Mouse (Mus musculus): ENCODE results near the gene Olfr9. TPM values are rescaled to one million over a fixed set of nuclear protein-coding genes. Genes with fewer than 3 reads are reported as not detected.

Olfr9 gene
- total and polyA plus RNA-seq, 2 experiments, result 0.02 TPM; not detected in 1

- no peaks in the 10 kb centered on the region for H3K27me3 ChIP-seq (ENCODE audit: control insufficient read depth, insufficient read depth, low read length)
- H3K36me3 ChIP-seq (ENCODE audit: control insufficient read depth, insufficient read depth, low read length), result no peaks in the 10 kb centered on the region
- no peak overlapping the region for H3K4me3 ChIP-seq (ENCODE audit: insufficient read depth, low read depth, low read length)
- peak; percentile 12 for DNase-seq (ENCODE audit: extremely low read depth, low read depth, low spot score)
- no peaks in the 10 kb centered on the region for H3K4me1 ChIP-seq (ENCODE audit: control insufficient read depth, insufficient read depth, low read length)
- H3K27ac ChIP-seq (replicated peaks; ENCODE audit: insufficient read depth, low read depth, low read length), result no peak overlapping the region
- no peak overlapping the region for H3K9ac ChIP-seq (ENCODE audit: low read depth, low read length)
- no peaks in the 10 kb centered on the region for H3K79me2 ChIP-seq (ENCODE audit: control insufficient read depth, insufficient read depth, low read length)
- TF ChIP-seq CTCF (IDR thresholded peaks at IDR 0.05; ENCODE audit: low read depth, low read length) (no peak), POLR2A (IDR thresholded peaks at IDR 0.05; ENCODE audit: extremely low read depth, insufficient read depth, low read length) (no peak)
These were observed 25.2 kb downstream of the Olfr9 start for GRCm38 (mm10) chr10:129014477-129014876.

GRCm38 (mm10) chr10:129023319-129023718, 34.1 kb downstream of the Olfr9 start:
- H3K9ac ChIP-seq (ENCODE audit: low read depth, low read length), result no peak overlapping the region
- H3K4me1 ChIP-seq (ENCODE audit: control insufficient read depth, insufficient read depth, low read length), result no peaks in the 10 kb centered on the region
- H3K27ac ChIP-seq (replicated peaks; ENCODE audit: insufficient read depth, low read depth, low read length), result no peak overlapping the region
- TF ChIP-seq CTCF (IDR thresholded peaks at IDR 0.05; ENCODE audit: low read depth, low read length), result no peak
- TF ChIP-seq POLR2A (IDR thresholded peaks at IDR 0.05; ENCODE audit: extremely low read depth, insufficient read depth, low read length), result no peak
- H3K36me3 ChIP-seq (ENCODE audit: control insufficient read depth, insufficient read depth, low read length), result no peaks in the 10 kb centered on the region
- DNase-seq (ENCODE audit: extremely low read depth, low read depth, low spot score), result no peak
- no peaks in the 10 kb centered on the region for H3K27me3 ChIP-seq (ENCODE audit: control insufficient read depth, insufficient read depth, low read length)
- no peak overlapping the region for H3K4me3 ChIP-seq (ENCODE audit: insufficient read depth, low read depth, low read length)
- no peaks in the 10 kb centered on the region for H3K79me2 ChIP-seq (ENCODE audit: control insufficient read depth, insufficient read depth, low read length)

- H3K4me1 ChIP-seq (ENCODE audit: control insufficient read depth, insufficient read depth, low read length), result no peaks in the 10 kb centered on the region
- WGBS, result 66% methylated on average over 3 of the region's 3 CpGs
- no peaks in the 10 kb centered on the region for H3K79me2 ChIP-seq (ENCODE audit: control insufficient read depth, insufficient read depth, low read length)
- H3K36me3 ChIP-seq (ENCODE audit: control insufficient read depth, insufficient read depth, low read length), result no peaks in the 10 kb centered on the region
- no peaks in the 10 kb centered on the region for H3K27me3 ChIP-seq (ENCODE audit: control insufficient read depth, insufficient read depth, low read length)
- H3K27ac ChIP-seq (replicated peaks; ENCODE audit: insufficient read depth, low read depth, low read length), result no peak overlapping the region
- DNase-seq (ENCODE audit: extremely low read depth, low read depth, low spot score), result peak; percentile 48
- H3K9ac ChIP-seq (ENCODE audit: low read depth, low read length), result no peak overlapping the region
- H3K4me3 ChIP-seq (ENCODE audit: insufficient read depth, low read depth, low read length), result no peak overlapping the region
- peak; percentile 64 for TF ChIP-seq CTCF (IDR thresholded peaks at IDR 0.05; ENCODE audit: low read depth, low read length)
- no peak for TF ChIP-seq POLR2A (IDR thresholded peaks at IDR 0.05; ENCODE audit: extremely low read depth, insufficient read depth, low read length)
These were observed 36.9 kb downstream of the Olfr9 start for GRCm38 (mm10) chr10:129026018-129026662.

- no peak for DNase-seq (ENCODE audit: extremely low read depth, low read depth, low spot score)
- Histone ChIP-seq H3K27ac (replicated peaks; ENCODE audit: insufficient read depth, low read depth, low read length) (no peak overlapping the region), H3K4me3 (ENCODE audit: insufficient read depth, low read depth, low read length) (no peak overlapping the region), H3K79me2 (ENCODE audit: control insufficient read depth, insufficient read depth, low read length) (no peaks in the 10 kb centered on the region), H3K4me1 (ENCODE audit: control insufficient read depth, insufficient read depth, low read length) (no peaks in the 10 kb centered on the region), H3K9ac (ENCODE audit: low read depth, low read length) (no peak overlapping the region), H3K27me3 (ENCODE audit: control insufficient read depth, insufficient read depth, low read length) (no peaks in the 10 kb centered on the region), H3K36me3 (ENCODE audit: control insufficient read depth, insufficient read depth, low read length) (no peaks in the 10 kb centered on the region)
- TF ChIP-seq CTCF (IDR thresholded peaks at IDR 0.05; ENCODE audit: low read depth, low read length) (no peak), POLR2A (IDR thresholded peaks at IDR 0.05; ENCODE audit: extremely low read depth, insufficient read depth, low read length) (no peak)
- 79% methylated on average over 2 of the region's 2 CpGs for WGBS
These were observed 39.1 kb downstream of the Olfr9 start for GRCm38 (mm10) chr10:129028343-129028742.

- Histone ChIP-seq H3K36me3 (ENCODE audit: control insufficient read depth, insufficient read depth, low read length) (no peaks in the 10 kb centered on the region), H3K27ac (replicated peaks; ENCODE audit: insufficient read depth, low read depth, low read length) (no peak within 1 kb of the TSS), H3K27me3 (ENCODE audit: control insufficient read depth, insufficient read depth, low read length) (no peaks in the 10 kb centered on the region), H3K4me1 (ENCODE audit: control insufficient read depth, insufficient read depth, low read length) (no peaks in the 10 kb centered on the region), H3K79me2 (ENCODE audit: control insufficient read depth, insufficient read depth, low read length) (no peaks in the 10 kb centered on the region), H3K9ac (ENCODE audit: low read depth, low read length) (no peak within 1 kb of the TSS), H3K4me3 (ENCODE audit: insufficient read depth, low read depth, low read length) (no peak within 1 kb of the TSS)
- 71% methylated on average over 3 of the region's 3 CpGs for WGBS
- TF ChIP-seq CTCF (IDR thresholded peaks at IDR 0.05; ENCODE audit: low read depth, low read length), result no peak
- no peak for DNase-seq (ENCODE audit: extremely low read depth, low read depth, low spot score)
These were observed 50.6 kb downstream of the Olfr9 start, which contains the start of gene Olfr764-ps1 for GRCm38 (mm10) chr10:129039796-129040195. Gene Olfr764-ps1 (minus strand): TSS chr10:129039896.

Other genes starting within 250 kb of the Olfr9 start
- gene Dgka, start 244.6 kb upstream of the Olfr9 start, total RNA-seq (2014; rRNA removed), result 4.1 and 6.5 TPM in 2 replicates
- gene Dgka, start 244.6 kb upstream of the Olfr9 start, polyA plus RNA-seq (2012; rRNA removed), result 7.1 and 7.2 TPM in 2 replicates
- gene Pym1, start 241.5 kb upstream of the Olfr9 start, total RNA-seq (2014; rRNA removed), result 9.5 and 12.7 TPM in 2 replicates
- 15.0 and 15.6 TPM in 2 replicates for gene Pym1, start 241.5 kb upstream of the Olfr9 start, polyA plus RNA-seq (2012; rRNA removed)
- gene Mmp19, start 198.5 kb upstream of the Olfr9 start, total RNA-seq (2014; rRNA removed), result 74.3 and 79.8 TPM in 2 replicates
- 48.4 and 67.5 TPM in 2 replicates for gene Mmp19, start 198.5 kb upstream of the Olfr9 start, polyA plus RNA-seq (2012; rRNA removed)
- 23.5 and 25.3 TPM in 2 replicates for gene Dnajc14, start 185.4 kb upstream of the Olfr9 start, total RNA-seq (2014; rRNA removed)
- 9.2 and 9.7 TPM in 2 replicates for gene Dnajc14, start 185.4 kb upstream of the Olfr9 start, polyA plus RNA-seq (2012; rRNA removed)
- 1.3 and 1.6 TPM in 2 replicates for gene Tmem198b, start 185.1 kb upstream of the Olfr9 start, total RNA-seq (2014; rRNA removed)
- 4.5 and 5.7 TPM in 2 replicates for gene Tmem198b, start 185.1 kb upstream of the Olfr9 start, polyA plus RNA-seq (2012; rRNA removed)
- gene Sarnp, start 172.1 kb upstream of the Olfr9 start, total RNA-seq (2014; rRNA removed), result 23.1 and 25.8 TPM in 2 replicates
- gene Sarnp, start 172.1 kb upstream of the Olfr9 start, polyA plus RNA-seq (2012; rRNA removed), result 6.7 and 6.9 TPM in 2 replicates
- 73.2 and 76.7 TPM in 2 replicates for gene Ormdl2, start 167.8 kb upstream of the Olfr9 start, total RNA-seq (2014; rRNA removed)
- gene Ormdl2, start 167.8 kb upstream of the Olfr9 start, polyA plus RNA-seq (2012; rRNA removed), result 93.2 and 94.6 TPM in 2 replicates
- 0.09 and 0.13 TPM in 2 replicates for gene Gdf11, start 97.7 kb upstream of the Olfr9 start, total RNA-seq (2014; rRNA removed)
- 0.04 and 0.05 TPM in 2 replicates for gene Gdf11, start 97.7 kb upstream of the Olfr9 start, polyA plus RNA-seq (2012; rRNA removed)
- gene Cd63, start 88.4 kb upstream of the Olfr9 start, total RNA-seq (2014; rRNA removed), result 4.1 and 5.2 TPM in 2 replicates
- gene Cd63, start 88.4 kb upstream of the Olfr9 start, polyA plus RNA-seq (2012; rRNA removed), result 2.9 and 4.4 TPM in 2 replicates
- gene Rdh5, start 66.5 kb upstream of the Olfr9 start, total RNA-seq (2014; rRNA removed), result 30.4 and 33.8 TPM in 2 replicates
- gene Rdh5, start 66.5 kb upstream of the Olfr9 start, polyA plus RNA-seq (2012; rRNA removed), result 86.2 and 91.8 TPM in 2 replicates
- gene Bloc1s1, start 65.4 kb upstream of the Olfr9 start, total RNA-seq (2014; rRNA removed), result 91.1 and 106 TPM in 2 replicates
- gene Bloc1s1, start 65.4 kb upstream of the Olfr9 start, polyA plus RNA-seq (2012; rRNA removed), result 192 and 226 TPM in 2 replicates
- gene Itga7, start 55.6 kb upstream of the Olfr9 start, total RNA-seq (2014; rRNA removed), result 4.6 and 4.9 TPM in 2 replicates
- 9.5 and 11.0 TPM in 2 replicates for gene Itga7, start 55.6 kb upstream of the Olfr9 start, polyA plus RNA-seq (2012; rRNA removed)
- gene Mettl7b, start 28.4 kb upstream of the Olfr9 start, total RNA-seq (2014; rRNA removed), result 639 and 785 TPM in 2 replicates
- gene Mettl7b, start 28.4 kb upstream of the Olfr9 start, polyA plus RNA-seq (2012; rRNA removed), result 780 and 929 TPM in 2 replicates
- not detected in 2 replicates for gene Olfr763, start 21.4 kb downstream of the Olfr9 start, total RNA-seq (2014; rRNA removed)
- not detected in 2 replicates for gene Olfr763, start 21.4 kb downstream of the Olfr9 start, polyA plus RNA-seq (2012; rRNA removed)
- gene Olfr764-ps1, start 50.5 kb downstream of the Olfr9 start, total RNA-seq (2014; rRNA removed), result not detected in 2 replicates
- not detected in 2 replicates for gene Olfr764-ps1, start 50.5 kb downstream of the Olfr9 start, polyA plus RNA-seq (2012; rRNA removed)
- not detected in 2 replicates for gene Olfr765, start 60.6 kb downstream of the Olfr9 start, total RNA-seq (2014; rRNA removed)
- gene Olfr765, start 60.6 kb downstream of the Olfr9 start, polyA plus RNA-seq (2012; rRNA removed), result not detected in 2 replicates
- not detected in 2 replicates for gene Olfr766-ps1, start 79.5 kb downstream of the Olfr9 start, total RNA-seq (2014; rRNA removed)
- not detected in 2 replicates for gene Olfr766-ps1, start 79.5 kb downstream of the Olfr9 start, polyA plus RNA-seq (2012; rRNA removed)
- not detected in 2 replicates for gene Olfr767, start 93.5 kb downstream of the Olfr9 start, total RNA-seq (2014; rRNA removed)
- gene Olfr767, start 93.5 kb downstream of the Olfr9 start, polyA plus RNA-seq (2012; rRNA removed), result not detected in 2 replicates
- gene Olfr768, start 109.9 kb downstream of the Olfr9 start, total RNA-seq (2014; rRNA removed), result not detected in 2 replicates
- not detected in 2 replicates for gene Olfr768, start 109.9 kb downstream of the Olfr9 start, polyA plus RNA-seq (2012; rRNA removed)
- not detected in 2 replicates for gene Olfr769, start 128.4 kb downstream of the Olfr9 start, total RNA-seq (2014; rRNA removed)
- gene Olfr769, start 128.4 kb downstream of the Olfr9 start, polyA plus RNA-seq (2012; rRNA removed), result not detected in 2 replicates
- not detected in 2 replicates for gene Olfr770, start 149.6 kb downstream of the Olfr9 start, total RNA-seq (2014; rRNA removed)
- gene Olfr770, start 149.6 kb downstream of the Olfr9 start, polyA plus RNA-seq (2012; rRNA removed), result not detected in 2 replicates
- not detected in 2 replicates for gene Olfr771, start 175.3 kb downstream of the Olfr9 start, total RNA-seq (2014; rRNA removed)
- gene Olfr771, start 175.3 kb downstream of the Olfr9 start, polyA plus RNA-seq (2012; rRNA removed), result not detected in 2 replicates
- gene Olfr772, start 188.5 kb downstream of the Olfr9 start, total RNA-seq (2014; rRNA removed), result not detected in 2 replicates
- gene Olfr772, start 188.5 kb downstream of the Olfr9 start, polyA plus RNA-seq (2012; rRNA removed), result not detected in 2 replicates
- gene Olfr773, start 198.0 kb downstream of the Olfr9 start, total RNA-seq (2014; rRNA removed), result not detected in 2 replicates
- not detected in 2 replicates for gene Olfr773, start 198.0 kb downstream of the Olfr9 start, polyA plus RNA-seq (2012; rRNA removed)
- not detected in 2 replicates for gene Olfr774, start 246.8 kb downstream of the Olfr9 start, total RNA-seq (2014; rRNA removed)
- not detected in 2 replicates for gene Olfr774, start 246.8 kb downstream of the Olfr9 start, polyA plus RNA-seq (2012; rRNA removed)

All from liver, adult 2 months (tissue).